9 mouse cellular contexts compared by ENCODE assay signal in genomic region chr9:56795721-56796655, GRCm38 (mm10). TPM values are rescaled to one million over a fixed set of nuclear protein-coding genes. Genes with fewer than 3 reads are reported as not detected.
A peak's percentile ranks its signal among the peaks of the same experiment; 100 is the strongest.
DNase-seq lines count a peak whose midpoint lies in the region; ATAC-seq lines count a peak whose summit lies in the region.
"Had no signal": no experiment of that assay in that cellular context is flagged by ENCODE, and none has a peak within 500 bp of the region (broad histone marks: within the 10 kb centered on the region; RNA-seq: fewer than 3 reads in every experiment).

Gene Lingo1, minus strand, starts transcription at chr9:56796468.

- WGBS in heart, embryonic 14.5 days = under 1% methylated on average over 84 of the region's 88 CpGs
- 1% methylated on average over 61 of the region's 88 CpGs for WGBS in forebrain, embryonic 14.5 days
- WGBS in midbrain, embryonic 14.5 days = under 1% methylated on average over 86 of the region's 88 CpGs

- no peak; the same call in 1 of the 2 replicates for ATAC-seq in heart, embryonic 14.5 days (ENCODE audit: insufficient number of reproducible peaks, insufficient read depth, low FRiP score, low read depth)
- peak; percentile 73 for ATAC-seq in forebrain, embryonic 14.5 days
- ATAC-seq in midbrain, embryonic 14.5 days (ENCODE audit: low FRiP score, low TSS enrichment) = peak; percentile 67

- peak within 1 kb of the TSS; percentile 49 for H3K9ac ChIP-seq in heart, embryonic 14.5 days (ENCODE audit: low read length)
- H3K9ac ChIP-seq in forebrain, embryonic 14.5 days (ENCODE audit: low read length) = peak within 1 kb of the TSS; percentile 61
- peak within 1 kb of the TSS; percentile 75 for H3K9ac ChIP-seq in midbrain, embryonic 14.5 days (replicated peaks; ENCODE audit: low read length)

- intact Hi-C loops in heart, postnatal 25 days (cut with DNase I) = no loop called here

- no peaks in the 10 kb centered on the region for H3K9me3 ChIP-seq in heart, embryonic 14.5 days (ENCODE audit: control insufficient read depth, low read length)
- H3K9me3 ChIP-seq in forebrain, embryonic 14.5 days (replicated peaks; ENCODE audit: control insufficient read depth, low read length) = no peaks in the 10 kb centered on the region
- no peaks in the 10 kb centered on the region for H3K9me3 ChIP-seq in midbrain, embryonic 14.5 days (ENCODE audit: control insufficient read depth, low read length)

- no peak for DNase-seq in heart, postnatal 25 days (ENCODE audit: low spot score)
- DNase-seq in forebrain, embryonic 14.5 days (ENCODE audit: low spot score) = peak; percentile 59
- DNase-seq in layer of hippocampus, postnatal 10 days (ENCODE audit: low spot score in 2 of 2) = peak; percentile 73 to 84
- peak; percentile 85 for DNase-seq in midbrain, embryonic 14.5 days
- DNase-seq in T-cell, adult 2 months (ENCODE audit: low spot score) = no peak
- no peak for DNase-seq in spleen, postnatal 14 days (ENCODE audit: low spot score in 2 of 2)

- peak within 1 kb of the TSS; percentile 76 for H3K4me2 ChIP-seq in heart, embryonic 14.5 days (ENCODE audit: low read length)
- peak within 1 kb of the TSS; percentile 69 for H3K4me2 ChIP-seq in forebrain, embryonic 14.5 days (ENCODE audit: low read length)
- peak within 1 kb of the TSS; percentile 80 for H3K4me2 ChIP-seq in midbrain, embryonic 14.5 days (ENCODE audit: low read length)

- H3K4me1 ChIP-seq in heart, embryonic 14.5 days (ENCODE audit: control insufficient read depth in 2 of 2, insufficient read depth in 2 of 2, low read length in 2 of 2) = peaks cover 2 to 16% of the 10 kb centered on the region in 2 experiments; a peak in 3 of 4 replicates
- H3K4me1 ChIP-seq in brown adipose tissue, adult 24 weeks (ENCODE audit: control insufficient read depth, insufficient read depth, insufficient read length, low read length) = no peaks in the 10 kb centered on the region; the same call in 1 of the 2 replicates
- no peaks in the 10 kb centered on the region for H3K4me1 ChIP-seq in forebrain, embryonic 14.5 days (ENCODE audit: control insufficient read depth, insufficient read depth, low read length)
- 0 out of 2 replicates have a peak, but pooled peaks cover 6% of the 10 kb centered on the region for H3K4me1 ChIP-seq in midbrain, embryonic 14.5 days (ENCODE audit: control insufficient read depth, insufficient read depth, low read length)

- no peaks in the 10 kb centered on the region for H3K36me3 ChIP-seq in heart, embryonic 14.5 days (ENCODE audit: control insufficient read depth, insufficient read depth, low read length)
- H3K36me3 ChIP-seq in forebrain, embryonic 14.5 days (ENCODE audit: control insufficient read depth, insufficient read depth, low read length) = no peaks in the 10 kb centered on the region
- no peaks in the 10 kb centered on the region for H3K36me3 ChIP-seq in midbrain, embryonic 14.5 days (ENCODE audit: control insufficient read depth, insufficient read depth, low read length)

- H3K27me3 ChIP-seq in heart, embryonic 14.5 days (ENCODE audit: control insufficient read depth, insufficient read depth, low read length) = peaks cover 80% of the 10 kb centered on the region
- H3K27me3 ChIP-seq in forebrain, embryonic 14.5 days (replicated peaks; ENCODE audit: control insufficient read depth, insufficient read depth, low read length) = peaks cover 59% of the 10 kb centered on the region
- H3K27me3 ChIP-seq in midbrain, embryonic 14.5 days (ENCODE audit: control insufficient read depth, insufficient read depth, low read length) = peaks cover 35% of the 10 kb centered on the region

- no peak within 1 kb of the TSS for H3K27ac ChIP-seq in heart, embryonic 14.5 days (replicated peaks in 1 of 2; ENCODE audit: control insufficient read depth in 1 of 2, insufficient read depth in 1 of 2, low read depth in 2 of 2, low read length in 2 of 2)
- no peak within 1 kb of the TSS for H3K27ac ChIP-seq in brown adipose tissue, adult 24 weeks (replicated peaks; ENCODE audit: low read depth, low read length)
- peak within 1 kb of the TSS; percentile 39; the same call in 1 of the 2 replicates for H3K27ac ChIP-seq in forebrain, embryonic 14.5 days (ENCODE audit: low read depth, low read length)
- peak within 1 kb of the TSS; percentile 88 for H3K27ac ChIP-seq in midbrain, embryonic 14.5 days (replicated peaks; ENCODE audit: low read depth, low read length)

- H3K4me3 ChIP-seq in heart, embryonic 14.5 days (ENCODE audit: control insufficient read depth in 1 of 2, insufficient read depth in 1 of 2, low read depth in 1 of 2, low read length in 2 of 2) = peak within 1 kb of the TSS; percentile 42 to 45
- H3K4me3 ChIP-seq in brown adipose tissue, adult 24 weeks (ENCODE audit: insufficient read depth, low read depth, low read length) = peak within 1 kb of the TSS; percentile 36
- peak within 1 kb of the TSS; percentile 48 for H3K4me3 ChIP-seq in forebrain, embryonic 14.5 days (ENCODE audit: low read depth, low read length)
- H3K4me3 ChIP-seq in midbrain, embryonic 14.5 days (replicated peaks; ENCODE audit: low read depth, low read length) = peak within 1 kb of the TSS; percentile 61

RNA-seq across cellular contexts. Expression of gene Lingo1, which starts in this region (rescaled TPM):
- 1.5 and 1.9 TPM in 2 replicates for polyA plus RNA-seq in heart, embryonic 14.5 days (2014; fragmentation: Nextera tagmentation; extraction: Ambion mirVana)
- total RNA-seq in heart, postnatal 25 days (2021) = 1 to 10 TPM; 1.5 to 1.7 TPM
- not detected in 2 replicates for polyA plus RNA-seq in brown adipose tissue, adult 24 weeks (2012; ENCODE audit: insufficient read depth, insufficient read length, missing spikeins)
- 19.0 and 26.7 TPM in 2 replicates for polyA plus RNA-seq in forebrain, embryonic 14.5 days (2014; fragmentation: Nextera tagmentation; extraction: Ambion mirVana)
- 100 to 1,000 TPM; 285 to 307 TPM for total RNA-seq in layer of hippocampus, postnatal 10 days (2021)
- polyA plus RNA-seq in midbrain, embryonic 14.5 days (2014; fragmentation: Nextera tagmentation; extraction: Ambion mirVana) = 49.4 and 72.2 TPM in 2 replicates
- total RNA-seq: MEL had no signal

Comparison
In these comparisons a context has a peak if more than half of its experiments do, and no peak if none do; other contexts are left out.
1. RNA of gene Lingo1 (total RNA-seq): 285 to 307 TPM in layer of hippocampus, postnatal 10 days; 1.5 to 1.7 TPM in heart, postnatal 25 days; every median in the first group is over 100 times any median in the second.
2. H3K27ac ChIP-seq: peak in forebrain, embryonic 14.5 days (single experiment) and midbrain, embryonic 14.5 days (single experiment); none in heart, embryonic 14.5 days (0 of 2) and brown adipose tissue, adult 24 weeks (single experiment).
3. DNase-seq: peak in forebrain, embryonic 14.5 days (single experiment), layer of hippocampus, postnatal 10 days (2 of 2) and midbrain, embryonic 14.5 days (single experiment); none in heart, postnatal 25 days (single experiment), T-cell, adult 2 months (single experiment) and spleen, postnatal 14 days (0 of 2).
4. Peak in every context shown above with its lines, with median percentiles within 50 percentile points of each other: H3K4me2 ChIP-seq, H3K4me3 ChIP-seq and H3K9ac ChIP-seq.